Mouse (Mus musculus): ENCODE results near the gene Rtn2.

DNA sequence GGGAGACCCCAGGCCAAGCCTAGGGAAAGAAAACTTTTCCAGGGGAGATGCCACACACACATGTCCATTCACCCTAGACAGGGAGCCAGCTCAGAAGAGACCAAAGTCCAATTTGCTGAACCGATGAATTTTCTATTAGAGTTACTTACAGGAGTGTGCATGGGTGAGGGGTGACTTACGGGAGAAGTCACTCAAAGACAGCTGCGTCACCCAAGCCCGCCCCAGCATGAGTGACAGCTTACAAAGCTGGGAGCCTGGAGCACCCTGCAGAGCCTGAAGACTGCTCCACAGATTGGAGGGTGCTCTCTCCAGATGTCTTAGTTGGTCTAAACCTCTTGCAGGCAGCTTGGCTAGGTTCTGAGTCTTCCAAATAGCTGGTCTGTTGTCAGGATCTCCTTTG, 29.6 kb downstream of the Rtn2 start:
- TF ChIP-seq CTCF (IDR thresholded peaks at IDR 0.05; ENCODE audit: extremely low read depth, insufficient read depth, insufficient read length, insufficient replicate concordance), result no peak
- no peak for TF ChIP-seq POLR2A (IDR thresholded peaks at IDR 0.05; ENCODE audit: low read depth, low read length)
